17 mouse cellular contexts compared by ENCODE assay signal in genomic region chr16:33043268-33043667, GRCm38 (mm10). TPM values are rescaled to one million over a fixed set of nuclear protein-coding genes. Genes with fewer than 3 reads are reported as not detected.
DNase-seq lines count a peak whose midpoint lies in the region; ATAC-seq and TF ChIP-seq lines count a peak whose summit lies in the region.
"Had no signal": no experiment of that assay in that cellular context is flagged by ENCODE, and none has a peak within 500 bp of the region (broad histone marks: within the 10 kb centered on the region; RNA-seq: fewer than 3 reads in every experiment).

No protein-coding gene starts in this region.

- H3K4me3 ChIP-seq in heart, postnatal 0 days (ENCODE audit: low read depth, low read length) = no peak overlapping the region
- peak overlapping the region; percentile 50 for H3K4me3 ChIP-seq in E14TG2a.4 (replicated peaks; ENCODE audit: low read length)
- H3K4me3 ChIP-seq: embryonic facial prominence, embryonic 15.5 days; hindbrain, embryonic 13.5 days; midbrain, embryonic 10.5 days had no signal

- H3K27ac ChIP-seq in heart, postnatal 0 days (ENCODE audit: low read depth) = peak overlapping the region; percentile 53
- H3K27ac ChIP-seq: embryonic facial prominence, embryonic 15.5 days; hindbrain, embryonic 13.5 days; midbrain, embryonic 10.5 days had no signal

- no peaks in the 10 kb centered on the region for H3K27me3 ChIP-seq in heart, postnatal 0 days (ENCODE audit: control insufficient read depth, insufficient read depth, low read length)
- H3K27me3 ChIP-seq in E14TG2a.4 (ENCODE audit: insufficient read depth, low read length) = no peaks in the 10 kb centered on the region
- H3K27me3 ChIP-seq: embryonic facial prominence, embryonic 15.5 days; hindbrain, embryonic 13.5 days had no signal

- TF ChIP-seq EP300 in heart, postnatal 0 days (IDR thresholded peaks at IDR 0.05; ENCODE audit: low read depth) = no peak

- no peak overlapping the region for H3K4me2 ChIP-seq in heart, postnatal 0 days (ENCODE audit: low read depth, low read length)
- H3K4me2 ChIP-seq: embryonic facial prominence, embryonic 15.5 days; hindbrain, embryonic 13.5 days had no signal

- H3K9me3 ChIP-seq in heart, postnatal 0 days (replicated peaks; ENCODE audit: control insufficient read depth, low read length) = no peaks in the 10 kb centered on the region
- H3K9me3 ChIP-seq in E14TG2a.4 (ENCODE audit: low read length) = no peaks in the 10 kb centered on the region
- H3K9me3 ChIP-seq: embryonic facial prominence, embryonic 15.5 days; hindbrain, embryonic 13.5 days; midbrain, embryonic 10.5 days had no signal

- H3K36me3 ChIP-seq in heart, postnatal 0 days (replicated peaks; ENCODE audit: control insufficient read depth, insufficient read depth, low read length) = no peaks in the 10 kb centered on the region
- H3K36me3 ChIP-seq in E14TG2a.4 (ENCODE audit: insufficient read depth, low read length) = peaks cover 26% of the 10 kb centered on the region
- H3K36me3 ChIP-seq: embryonic facial prominence, embryonic 15.5 days; hindbrain, embryonic 13.5 days had no signal

- no peak for TF ChIP-seq CTCF in heart, postnatal 0 days (IDR thresholded peaks at IDR 0.05; ENCODE audit: low read depth)
- no peak for TF ChIP-seq CTCF in E14TG2a.4 (conservative IDR thresholded peaks at IDR 0.05; ENCODE audit: low read length)

- H3K9ac ChIP-seq in heart, postnatal 0 days (replicated peaks; ENCODE audit: low read depth, low read length) = no peak overlapping the region
- H3K9ac ChIP-seq: embryonic facial prominence, embryonic 15.5 days; hindbrain, embryonic 13.5 days had no signal

- peak; percentile 13 for DNase-seq in heart, postnatal 0 days (ENCODE audit: low spot score)
- no peak for DNase-seq in heart, postnatal 4 days
- DNase-seq in thymus, postnatal 0 days (ENCODE audit: low spot score) = peak; percentile 54
- DNase-seq in layer of hippocampus, adult 18-20 months (ENCODE audit: low spot score in 2 of 2) = no peak
- DNase-seq in cerebellum, postnatal 4 days (ENCODE audit: low spot score in 2 of 2) = no peak
- DNase-seq in right cerebral cortex, postnatal 36 days (ENCODE audit: low spot score in 2 of 2) = no peak
- DNase-seq: gastrocnemius, postnatal 25 days; kidney, adult 11 months; kidney, postnatal 36 days; lung, adult 2 months; right cerebral cortex, postnatal 14 days had no signal

- WGBS in heart, postnatal 0 days = 66% methylated on average over 2 of the region's 2 CpGs

- H3K4me1 ChIP-seq in heart, postnatal 0 days (ENCODE audit: control insufficient read depth, insufficient read depth) = no peaks in the 10 kb centered on the region
- H3K4me1 ChIP-seq in E14TG2a.4 (replicated peaks; ENCODE audit: low read depth, low read length) = peaks cover 17% of the 10 kb centered on the region
- H3K4me1 ChIP-seq: embryonic facial prominence, embryonic 15.5 days; hindbrain, embryonic 13.5 days; midbrain, embryonic 10.5 days had no signal

- ATAC-seq in heart, postnatal 0 days (ENCODE audit: insufficient read depth, low read depth) = peak; percentile 72
- ATAC-seq in granulocyte monocyte progenitor cell, adult 5-6 weeks (replicated peaks; ENCODE audit: poor library complexity, severe bottlenecking) = peak; percentile 73
- ATAC-seq: forebrain, embryonic 14.5 days had no signal

RNA-seq across cellular contexts. Expression of gene Iqcg, which starts 12.8 kb away (rescaled TPM):
- 0.23 TPM in 1 of 2 replicates, not detected in the other for total RNA-seq in heart, postnatal 0 days (2014; rRNA removed; ENCODE audit: low replicate concordance)
- 0.83 and 1.4 TPM in 2 replicates for polyA plus RNA-seq in heart, postnatal 0 days (2015; fragmentation: Nextera tagmentation; extraction: Ambion mirVana)
- under 1 TPM; 0.57 to 0.97 TPM for total RNA-seq in heart, postnatal 4 days (2021)
- total RNA-seq in granulocyte monocyte progenitor cell, adult 5-6 weeks (2014; fragmentation: Nextera tagmentation) = 0.81 TPM in 1 of 2 replicates, not detected in the other
- total RNA-seq in granulocyte monocyte progenitor cell, adult 5-6 weeks (2017) = 2.4 and 5.6 TPM in 2 replicates
- 1.4 and 1.6 TPM in 2 replicates for polyA plus RNA-seq in thymus, postnatal 0 days (2015; fragmentation: Nextera tagmentation; extraction: Ambion mirVana)
- 1 to 10 TPM; 3.8 to 7.0 TPM for total RNA-seq in layer of hippocampus, adult 18-20 months (2021)

RNA-seq across cellular contexts. Expression of gene Rpl35a, which starts 13.0 kb away (rescaled TPM):
- 615 and 659 TPM in 2 replicates for total RNA-seq in heart, postnatal 0 days (2014; rRNA removed; ENCODE audit: low replicate concordance)
- 490 and 528 TPM in 2 replicates for polyA plus RNA-seq in heart, postnatal 0 days (2015; fragmentation: Nextera tagmentation; extraction: Ambion mirVana)
- 100 to 1,000 TPM; 427 to 468 TPM for total RNA-seq in heart, postnatal 4 days (2021)
- total RNA-seq in granulocyte monocyte progenitor cell, adult 5-6 weeks (2014; fragmentation: Nextera tagmentation) = 3,504 and 3,720 TPM in 2 replicates
- total RNA-seq in granulocyte monocyte progenitor cell, adult 5-6 weeks (2017) = 2,270 and 2,292 TPM in 2 replicates
- polyA plus RNA-seq in thymus, postnatal 0 days (2015; fragmentation: Nextera tagmentation; extraction: Ambion mirVana) = 1,296 and 1,346 TPM in 2 replicates
- total RNA-seq in layer of hippocampus, adult 18-20 months (2021) = 100 to 1,000 TPM; 342 to 348 TPM

RNA-seq across cellular contexts. Expression of gene Lmln, which starts 19.1 kb away (rescaled TPM):
- total RNA-seq in heart, postnatal 0 days (2014; rRNA removed; ENCODE audit: low replicate concordance) = 3.5 and 4.4 TPM in 2 replicates
- 0.81 and 1.1 TPM in 2 replicates for polyA plus RNA-seq in heart, postnatal 0 days (2015; fragmentation: Nextera tagmentation; extraction: Ambion mirVana)
- total RNA-seq in heart, postnatal 4 days (2021) = 1 to 10 TPM; 4.1 to 4.8 TPM
- total RNA-seq in granulocyte monocyte progenitor cell, adult 5-6 weeks (2014; fragmentation: Nextera tagmentation) = 3.6 and 8.5 TPM in 2 replicates
- 3.3 and 3.5 TPM in 2 replicates for total RNA-seq in granulocyte monocyte progenitor cell, adult 5-6 weeks (2017)
- 0.76 and 0.88 TPM in 2 replicates for polyA plus RNA-seq in thymus, postnatal 0 days (2015; fragmentation: Nextera tagmentation; extraction: Ambion mirVana)
- 10 to 100 TPM; 15.2 to 18.5 TPM for total RNA-seq in layer of hippocampus, adult 18-20 months (2021)

Comparison
In these comparisons a context has a peak if more than half of its experiments do, and no peak if none do; other contexts are left out.
1. DNase-seq: peak in heart, postnatal 0 days (single experiment) and thymus, postnatal 0 days (single experiment); none in heart, postnatal 4 days (single experiment), layer of hippocampus, adult 18-20 months (0 of 2), cerebellum, postnatal 4 days (0 of 2) and right cerebral cortex, postnatal 36 days (0 of 2).